Mouse (Mus musculus) adipocyte (in vitro differentiated cells): Measurements from ENCODE around the gene Dsp.

Experiments
- DNase-seq: peaks from one replicate; pipeline ENCODE4 v3.0.0-alpha.2; 2016; ENCODE audit warnings: low spot score

The Dsp gene

DNA sequence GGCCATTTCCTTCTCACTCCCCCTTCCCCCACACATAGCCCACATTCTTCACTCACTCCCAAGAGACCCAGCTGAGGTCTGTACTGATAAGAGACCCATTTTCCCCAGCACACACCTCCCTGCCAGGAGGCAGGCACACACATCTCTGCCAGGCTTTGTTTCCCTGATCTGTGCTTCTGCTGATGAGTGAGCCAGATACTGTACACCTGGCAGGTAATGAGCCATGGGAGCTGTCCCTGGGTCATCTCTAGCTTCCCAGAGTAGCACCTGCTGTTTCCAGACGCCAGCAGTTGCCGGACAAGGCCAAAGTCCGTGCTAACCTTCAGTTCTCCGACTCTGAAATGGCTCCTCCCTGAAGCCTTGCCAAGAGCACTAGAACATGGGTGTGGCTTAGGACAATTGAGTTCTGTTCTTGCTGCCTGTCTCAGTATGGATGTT is 19.6 kb downstream of the Dsp start:
- no peak for DNase-seq

DNA sequence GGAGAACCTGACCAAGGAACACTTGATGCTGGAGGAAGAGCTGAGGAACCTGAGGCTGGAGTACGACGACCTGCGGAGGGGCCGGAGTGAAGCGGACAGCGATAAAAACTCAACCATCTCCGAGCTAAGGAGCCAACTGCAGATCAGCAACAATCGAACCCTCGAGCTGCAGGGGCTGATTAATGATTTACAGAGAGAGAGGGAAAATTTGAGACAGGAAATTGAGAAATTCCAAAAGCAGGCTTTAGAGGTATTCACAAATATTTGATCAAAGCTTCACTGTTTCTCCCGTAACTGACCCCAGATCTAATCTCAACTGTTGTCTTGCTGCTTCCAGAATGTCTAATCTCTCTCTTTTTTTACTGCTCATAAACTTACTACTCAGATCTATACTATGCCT is 42.3 kb downstream of the Dsp start:
- DNase-seq, result no peak

DNA sequence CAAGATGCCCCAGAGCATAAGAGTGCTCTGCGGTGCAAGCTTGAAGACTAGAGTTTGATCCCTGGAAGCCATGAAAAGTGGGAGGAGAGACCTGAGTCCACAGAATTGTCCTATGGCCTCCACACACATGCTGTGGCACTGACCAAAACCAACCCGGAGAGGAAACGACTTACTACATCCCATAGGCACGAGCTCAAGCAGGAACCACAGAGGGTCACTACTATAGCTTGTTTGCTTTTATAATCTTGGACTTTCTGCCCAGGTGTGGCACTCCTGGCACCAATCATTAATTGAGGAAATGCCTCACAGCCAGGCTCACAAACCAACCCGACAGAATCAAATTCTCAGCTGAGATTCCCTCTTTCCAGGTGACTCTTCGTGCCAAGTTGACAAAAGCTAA is 50.3 kb downstream of the Dsp start:
- DNase-seq, result no peak

DNA sequence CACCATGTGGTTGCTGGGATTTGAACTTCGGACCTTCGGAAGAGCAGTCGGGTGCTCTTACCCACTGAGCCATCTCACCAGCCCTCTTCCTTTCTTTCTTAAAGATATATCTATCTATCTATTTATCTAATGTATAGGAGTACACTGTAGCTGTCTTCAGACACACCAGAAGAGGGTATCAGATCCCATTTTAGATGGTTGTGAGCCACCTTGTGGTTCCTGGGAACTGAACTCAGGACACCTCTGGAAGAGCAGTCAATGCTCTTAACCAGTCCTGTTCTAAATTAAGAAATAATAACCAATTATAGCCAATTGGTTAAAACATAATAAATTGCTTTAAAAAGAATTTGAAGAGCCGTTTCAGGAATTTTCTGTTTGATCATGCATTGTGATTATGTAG is 53.1 kb downstream of the Dsp start:
- no peak for DNase-seq

DNA sequence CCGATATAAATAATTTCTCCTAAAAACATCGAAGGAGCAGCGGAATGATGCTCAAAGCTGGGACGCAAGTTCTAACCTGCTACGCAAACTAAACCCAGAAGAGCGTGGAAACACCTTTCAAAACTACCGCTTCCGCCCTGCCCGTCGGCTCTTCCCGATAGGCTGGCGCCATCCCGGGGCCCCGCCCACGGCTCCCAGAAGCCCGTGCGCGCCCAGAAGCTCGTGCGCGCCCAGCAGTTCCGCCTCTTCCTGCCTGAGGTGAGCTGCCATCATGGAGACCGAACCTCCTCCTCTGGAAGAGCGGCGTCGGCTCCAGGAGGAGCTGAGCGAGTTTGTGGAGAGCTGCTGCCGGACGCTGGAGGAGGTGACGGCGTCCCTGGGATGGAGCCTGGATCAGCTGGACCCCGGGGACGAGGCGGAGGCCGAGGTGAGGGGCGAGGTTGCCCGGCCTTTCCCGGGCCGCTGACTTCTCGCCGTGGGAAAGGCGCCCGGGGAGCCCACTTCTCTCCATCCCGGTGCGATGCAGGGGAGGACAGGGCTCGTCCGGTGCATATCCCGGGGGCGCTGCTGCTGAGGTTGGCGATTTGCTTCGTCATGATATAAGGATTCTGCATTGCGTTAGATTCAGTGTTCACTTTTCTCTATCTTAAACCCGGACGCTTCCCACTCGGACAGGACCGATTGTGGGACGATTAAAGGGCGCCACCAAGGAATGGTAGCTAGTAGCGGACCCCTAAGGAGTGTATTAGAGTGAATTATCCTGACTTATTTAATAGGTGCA is 53.8 kb downstream of the Dsp start, which contains the start of gene Snrnp48:
Gene Snrnp48 (plus strand): TSS at position 237 of the 781 bp plus-strand sequence.
- DNase-seq, result peak; percentile 88

DNA sequence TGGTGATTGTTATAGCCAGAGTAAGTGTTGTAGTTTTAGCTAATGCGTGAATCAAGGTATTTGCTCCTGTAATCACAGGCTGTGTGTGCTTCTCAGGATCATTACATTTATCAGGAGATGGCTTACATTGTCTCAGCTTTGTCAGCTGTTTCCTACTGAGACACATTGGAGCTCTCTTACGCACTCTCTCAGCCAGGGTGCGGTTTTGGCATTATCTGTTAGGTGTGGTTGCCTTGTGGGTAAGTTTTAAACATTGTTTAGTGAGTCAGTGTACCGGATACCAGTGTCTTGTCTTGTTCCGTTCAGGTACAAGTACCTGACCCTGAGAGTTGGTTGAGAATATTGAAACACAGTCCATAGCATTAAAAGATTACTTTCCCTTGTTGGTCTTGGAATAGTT is 60.0 kb downstream of the Dsp start:
- no peak for DNase-seq

DNA sequence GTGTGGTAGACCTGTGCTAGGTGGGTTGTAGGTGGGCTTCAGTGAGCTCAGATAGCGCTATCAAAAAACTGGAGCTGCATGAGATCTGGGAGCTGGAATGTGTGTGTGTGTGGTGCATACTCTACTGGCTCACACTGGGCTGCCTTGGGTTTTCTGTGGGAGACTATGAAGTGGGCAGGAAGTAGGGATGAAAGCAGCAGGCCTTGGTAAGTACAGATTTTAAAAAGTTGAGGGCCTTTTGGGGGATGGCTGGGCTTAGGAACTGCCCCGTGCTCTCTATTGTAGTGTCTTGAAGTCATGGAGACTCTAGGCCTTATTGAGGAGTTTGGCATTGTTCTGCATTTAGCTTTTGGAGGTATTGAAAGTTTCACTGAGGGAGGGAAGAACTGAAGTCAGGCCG is 67.6 kb downstream of the Dsp start:
- DNase-seq, result no peak

DNA sequence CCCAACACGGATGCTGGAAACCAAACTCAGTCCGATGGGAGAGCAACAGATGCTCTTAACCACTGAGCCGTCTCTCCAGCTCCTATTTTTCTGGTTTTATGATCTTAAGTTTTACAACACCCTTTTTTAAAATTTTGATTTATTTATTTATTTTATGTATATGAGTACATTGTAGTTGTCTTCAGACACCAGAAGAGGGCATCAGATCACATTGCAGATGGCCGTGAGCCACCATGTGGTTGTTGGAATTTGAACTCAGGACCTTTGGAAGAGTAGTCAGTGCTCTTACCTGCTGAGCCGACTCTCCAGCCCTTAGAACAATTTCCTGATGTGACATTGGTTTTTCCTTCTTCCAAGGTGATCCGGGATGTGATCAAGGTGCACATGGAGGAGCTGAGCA is 69.2 kb downstream of the Dsp start:
- no peak for DNase-seq

DNA sequence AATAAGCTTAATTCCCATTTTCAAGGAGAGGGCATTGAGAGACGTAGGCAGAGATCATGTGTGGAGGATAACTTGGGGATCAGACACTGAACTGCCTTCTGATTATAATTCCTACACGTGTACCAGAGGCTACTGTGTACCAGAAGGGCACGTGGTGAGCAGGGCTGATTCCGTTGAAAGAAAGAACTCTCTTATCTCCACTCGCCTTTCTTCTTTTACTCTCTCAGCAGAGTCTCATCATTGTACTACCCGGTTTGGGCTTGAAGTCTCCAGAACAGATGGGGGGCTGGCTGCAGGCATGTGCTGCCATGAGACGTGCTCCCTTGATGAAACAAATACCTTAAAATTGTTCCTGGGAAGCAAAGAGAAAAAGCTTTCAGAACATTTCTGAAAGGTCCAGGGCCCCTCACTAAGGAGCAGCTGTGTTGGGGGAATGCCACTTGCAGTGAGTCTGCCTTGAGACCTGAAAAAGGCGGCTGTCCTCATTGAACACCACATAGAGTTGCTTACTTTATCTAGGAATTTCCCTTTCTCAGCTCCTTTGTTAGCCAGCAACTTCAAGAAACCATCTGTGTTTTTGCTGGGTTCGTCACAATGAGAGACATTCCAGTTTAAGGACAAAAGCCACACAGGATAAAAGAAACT is 79.2 kb downstream of the Dsp start:
- no peak for DNase-seq

DNA sequence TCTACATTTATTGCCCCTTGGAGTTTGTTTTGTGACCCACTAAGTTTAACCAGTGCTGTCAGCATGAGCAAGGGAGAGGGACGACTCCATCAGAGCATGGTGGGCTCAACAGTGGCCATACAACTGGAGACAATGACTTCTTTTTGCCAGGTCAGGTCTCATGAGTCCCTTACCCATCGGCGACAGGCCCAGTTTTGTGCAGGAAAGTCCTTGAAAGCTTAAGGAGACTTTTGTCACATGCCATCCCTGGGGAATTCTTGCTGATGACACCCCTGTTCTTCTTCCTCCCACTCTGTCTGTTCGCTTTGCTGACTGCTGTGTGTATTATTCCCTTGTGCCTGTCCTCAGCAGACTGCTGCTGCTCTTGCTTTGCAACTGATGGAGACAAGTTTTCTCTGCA is 81.3 kb downstream of the Dsp start:
- DNase-seq, result no peak

DNA sequence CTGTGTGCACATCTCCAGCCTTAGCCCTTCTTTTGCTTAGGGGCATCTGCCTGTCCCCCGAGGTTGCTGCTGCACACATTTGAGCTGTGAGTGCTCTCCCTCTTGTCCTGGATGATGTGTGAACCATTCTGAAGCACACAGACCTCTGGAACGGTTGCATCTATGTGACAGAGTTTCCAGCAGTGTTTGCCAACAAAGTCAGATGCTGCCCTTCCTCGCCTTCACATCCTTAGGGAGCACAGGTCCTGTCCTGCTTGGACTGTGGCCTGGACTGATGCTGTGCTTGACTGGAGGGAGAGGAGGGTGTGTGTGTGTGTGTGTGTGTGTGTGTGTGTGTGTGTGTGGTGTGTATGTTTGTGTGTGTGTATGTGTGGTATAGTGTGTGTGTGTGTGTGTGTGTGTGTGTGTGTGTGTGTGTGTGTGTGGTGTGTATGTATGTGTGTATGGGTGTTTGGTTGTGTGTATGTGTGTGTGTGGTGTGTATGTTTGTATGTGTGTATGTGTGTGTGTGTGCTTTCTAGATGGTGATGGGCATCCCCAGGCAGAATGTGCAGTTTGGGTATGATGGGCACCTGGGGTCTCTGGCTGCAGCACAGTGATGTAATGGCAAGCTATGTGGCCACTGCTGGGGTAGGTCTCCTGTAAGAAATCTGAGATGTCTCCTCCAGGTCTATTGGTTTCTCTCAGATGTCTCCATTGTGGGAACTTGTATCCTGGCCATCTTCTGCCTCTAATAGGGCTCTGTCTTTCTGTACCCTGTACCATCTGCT is 81.9 kb downstream of the Dsp start:
- peak; percentile 3 for DNase-seq

DNA sequence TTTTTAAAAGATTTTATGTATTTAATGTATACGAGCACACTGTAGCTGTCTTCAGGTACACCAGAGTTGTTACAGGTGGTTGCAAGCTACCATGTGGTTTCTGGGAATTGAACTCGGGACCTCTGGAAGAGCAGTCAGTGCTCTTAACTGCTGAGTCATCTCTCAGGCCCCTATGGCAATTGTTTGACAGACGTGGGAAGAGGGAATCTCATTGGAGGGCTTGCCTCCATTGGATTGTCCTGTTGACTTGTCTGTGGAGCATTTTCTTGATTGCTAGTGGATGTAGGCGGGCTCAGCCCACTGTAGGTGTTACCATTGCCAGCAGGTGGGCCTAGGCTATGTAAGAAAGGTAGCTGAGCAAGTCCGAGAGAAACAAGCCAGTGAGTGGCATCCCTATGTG is 83.6 kb downstream of the Dsp start:
- DNase-seq, result no peak

DNA sequence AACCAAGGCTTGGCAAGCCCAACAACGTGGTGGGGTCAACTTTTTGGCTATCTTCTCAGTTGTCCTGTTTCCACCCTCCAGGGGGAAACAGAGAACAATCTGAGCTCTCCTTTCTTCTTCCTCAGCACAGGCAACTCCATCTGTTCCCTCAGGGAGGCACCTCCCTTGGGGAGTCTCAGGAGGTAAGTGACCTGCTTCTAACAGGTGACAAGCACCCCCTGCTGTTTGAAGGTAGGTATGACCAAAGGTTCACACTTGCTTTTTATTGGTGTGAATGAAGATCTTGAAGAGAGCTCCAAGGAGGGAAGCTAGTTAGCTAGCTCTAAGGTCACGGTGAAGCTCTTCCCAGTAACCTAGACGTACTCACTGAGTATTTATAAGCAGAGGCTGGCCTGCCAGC is 84.3 kb downstream of the Dsp start:
- no peak for DNase-seq

DNA sequence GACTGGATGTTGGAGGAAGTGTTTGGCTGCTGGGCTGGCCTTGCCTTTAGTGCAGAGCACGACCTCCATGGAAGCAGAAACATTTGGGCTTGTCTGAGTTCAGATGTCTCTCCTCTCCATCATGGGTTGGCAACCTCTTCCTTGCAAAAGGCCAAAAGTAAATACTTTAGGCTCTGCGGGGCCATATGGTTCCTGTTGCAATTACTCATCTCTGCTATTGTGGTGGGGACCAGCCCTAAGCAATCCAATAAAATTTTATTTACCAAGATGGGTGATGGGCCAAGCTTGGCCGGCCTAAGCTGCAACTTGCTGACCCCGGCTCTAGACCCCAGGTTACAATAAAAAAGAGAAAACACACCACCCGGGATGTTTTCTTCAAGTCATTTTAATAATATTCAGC is 97.1 kb downstream of the Dsp start:
- DNase-seq, result no peak
